9 mouse cellular contexts compared by ENCODE assay signal in the genomic region with DNA sequence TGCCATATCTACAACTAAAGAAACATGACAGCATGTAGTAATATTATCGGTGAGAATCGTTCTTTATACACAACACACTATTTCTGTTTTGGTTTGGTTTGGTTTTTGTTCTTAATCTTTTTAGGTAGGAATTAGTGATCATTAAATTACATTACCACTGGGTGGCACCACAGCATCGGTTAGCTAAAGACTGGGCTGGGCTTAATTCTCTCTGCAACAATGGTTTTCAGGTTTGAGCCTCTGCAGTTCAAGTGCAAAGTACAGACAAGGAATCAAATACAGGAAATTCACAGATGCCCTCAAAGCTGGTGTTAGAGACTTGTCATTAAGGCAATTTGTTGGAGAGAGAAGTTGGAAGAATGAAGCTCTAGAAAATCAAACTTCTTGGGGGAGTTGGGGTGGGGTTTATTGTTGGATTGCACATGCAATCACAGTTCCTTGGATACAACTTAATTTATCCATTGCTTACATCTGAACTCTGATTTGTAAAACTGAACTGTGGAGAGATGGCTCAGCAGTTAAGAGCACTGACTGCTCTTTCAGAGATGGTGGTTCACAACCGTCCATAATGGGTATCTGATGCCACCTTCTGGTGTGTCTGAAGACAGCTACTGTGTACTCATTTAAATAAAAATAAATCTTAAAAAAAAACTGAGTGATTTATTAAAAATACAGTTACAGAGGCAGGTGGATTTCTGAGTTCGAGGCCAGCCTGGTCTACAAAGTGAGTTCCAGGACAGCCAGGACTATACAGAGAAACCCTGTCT. TPM values are rescaled to one million over a fixed set of nuclear protein-coding genes. Genes with fewer than 3 reads are reported as not detected.
DNase-seq lines count a peak whose midpoint lies in the region; ATAC-seq lines count a peak whose summit lies in the region.
"Had no signal": no experiment of that assay in that cellular context is flagged by ENCODE, and none has a peak within 500 bp of the region (broad histone marks: within the 10 kb centered on the region; RNA-seq: fewer than 3 reads in every experiment).

No protein-coding gene starts in this region.

- DNase-seq in left cerebral cortex, postnatal 4 days: peak; percentile 25
- no peak for DNase-seq in left cerebral cortex, adult 8-10 months (ENCODE audit: low spot score in 2 of 2)
- DNase-seq in T-cell, adult 2 months (ENCODE audit: low spot score): peak; percentile 56
- peak; percentile 72 for DNase-seq in embryo, embryonic 9.5 days (ENCODE audit: extremely low spot score)
- peak; percentile 73 for DNase-seq in hindbrain, embryonic 14.5 days (ENCODE audit: low spot score)
- DNase-seq in liver, embryonic 13.5 days: peak; percentile 28
- peak; percentile 36 for DNase-seq in neural tube, embryonic 10.5 days (ENCODE audit: extremely low spot score, low spot score)
- no peak for DNase-seq in frontal cortex, postnatal 25 days (ENCODE audit: low spot score in 2 of 2)

- no peak overlapping the region for H3K4me3 ChIP-seq in hindbrain, embryonic 14.5 days (replicated peaks; ENCODE audit: low read length)
- no peak overlapping the region for H3K4me3 ChIP-seq in liver, embryonic 13.5 days (replicated peaks)
- H3K4me3 ChIP-seq: erythroblast, embryonic 14.5 days had no signal

- no peaks in the 10 kb centered on the region for H3K4me1 ChIP-seq in hindbrain, embryonic 14.5 days (replicated peaks; ENCODE audit: control insufficient read depth, insufficient read depth, low read length)
- H3K4me1 ChIP-seq in liver, embryonic 13.5 days (replicated peaks): peaks cover 15% of the 10 kb centered on the region

- ATAC-seq in hindbrain, embryonic 14.5 days (ENCODE audit: low FRiP score): no peak; the same call in 1 of the 2 replicates
- ATAC-seq in liver, embryonic 13.5 days (ENCODE audit: low read depth): peak; percentile 50; the same call in 1 of the 2 replicates

- no peak overlapping the region for H3K9ac ChIP-seq in hindbrain, embryonic 14.5 days
- no peak overlapping the region for H3K9ac ChIP-seq in liver, embryonic 13.5 days

- no peaks in the 10 kb centered on the region for H3K9me3 ChIP-seq in hindbrain, embryonic 14.5 days (ENCODE audit: control insufficient read depth, low read length)
- H3K9me3 ChIP-seq in liver, embryonic 13.5 days (replicated peaks): no peaks in the 10 kb centered on the region

- no peak overlapping the region for H3K4me2 ChIP-seq in hindbrain, embryonic 14.5 days (replicated peaks)
- no peak overlapping the region for H3K4me2 ChIP-seq in liver, embryonic 13.5 days

- H3K27ac ChIP-seq in hindbrain, embryonic 14.5 days: no peak overlapping the region
- no peak overlapping the region for H3K27ac ChIP-seq in liver, embryonic 13.5 days

- 31% methylated on average over 5 of the region's 5 CpGs for WGBS in hindbrain, embryonic 14.5 days
- 24% methylated on average over 5 of the region's 5 CpGs for WGBS in liver, embryonic 13.5 days (ENCODE audit: insufficient replicate concordance)

- intact Hi-C loops in left cerebral cortex, postnatal 4 days (cut with DNase I): loop anchor here (10.0 kb wide), 1 partner anchor 242 kb away; no protein-coding TSS in a partner anchor

- H3K27me3 ChIP-seq in hindbrain, embryonic 14.5 days (ENCODE audit: control insufficient read depth, insufficient read depth, low read length): no peaks in the 10 kb centered on the region
- H3K27me3 ChIP-seq in liver, embryonic 13.5 days: no peaks in the 10 kb centered on the region

- H3K36me3 ChIP-seq in hindbrain, embryonic 14.5 days (replicated peaks; ENCODE audit: control insufficient read depth, insufficient read depth): no peaks in the 10 kb centered on the region
- H3K36me3 ChIP-seq in liver, embryonic 13.5 days: no peaks in the 10 kb centered on the region

RNA-seq across cellular contexts. Expression of gene Gm10203, which starts 2.5 kb away (rescaled TPM):
- total RNA-seq in left cerebral cortex, postnatal 4 days (2021): not detected
- not detected for total RNA-seq in left cerebral cortex, adult 8-10 months (2022)
- not detected in 2 replicates for polyA plus RNA-seq in hindbrain, embryonic 14.5 days (2014; fragmentation: Nextera tagmentation; extraction: Ambion mirVana)
- polyA plus RNA-seq in liver, embryonic 13.5 days (2015; fragmentation: Nextera tagmentation; extraction: Ambion mirVana): not detected in 2 replicates
- polyA plus RNA-seq: erythroblast, embryonic 14.5 days had no signal

RNA-seq across cellular contexts. Expression of gene Etfbkmt, which starts 7.2 kb away (rescaled TPM):
- total RNA-seq in left cerebral cortex, postnatal 4 days (2021): 1 to 10 TPM; 3.7 to 4.3 TPM
- 1 to 10 TPM; 2.0 to 4.0 (median 3.2) TPM for total RNA-seq in left cerebral cortex, adult 8-10 months (2022)
- polyA plus RNA-seq in hindbrain, embryonic 14.5 days (2014; fragmentation: Nextera tagmentation; extraction: Ambion mirVana): 6.4 and 6.8 TPM in 2 replicates
- 11.5 and 13.5 TPM in 2 replicates for polyA plus RNA-seq in liver, embryonic 13.5 days (2015; fragmentation: Nextera tagmentation; extraction: Ambion mirVana)

RNA-seq across cellular contexts. Expression of gene Dennd5b, which starts 31.0 kb away (rescaled TPM):
- 10 to 100 TPM; 43.8 to 46.8 TPM for total RNA-seq in left cerebral cortex, postnatal 4 days (2021)
- total RNA-seq in left cerebral cortex, adult 8-10 months (2022): 10 to 100 TPM; 55.4 to 72.0 (median 63.4) TPM
- polyA plus RNA-seq in hindbrain, embryonic 14.5 days (2014; fragmentation: Nextera tagmentation; extraction: Ambion mirVana): 18.4 and 21.1 TPM in 2 replicates
- 3.8 and 4.3 TPM in 2 replicates for polyA plus RNA-seq in liver, embryonic 13.5 days (2015; fragmentation: Nextera tagmentation; extraction: Ambion mirVana)

RNA-seq across cellular contexts. Expression of gene Amn1, which starts 56.0 kb away (rescaled TPM):
- 10 to 100 TPM; 49.2 to 51.6 TPM for total RNA-seq in left cerebral cortex, postnatal 4 days (2021)
- total RNA-seq in left cerebral cortex, adult 8-10 months (2022): 10 to 100 TPM; 25.4 to 31.1 (median 28.5) TPM
- polyA plus RNA-seq in hindbrain, embryonic 14.5 days (2014; fragmentation: Nextera tagmentation; extraction: Ambion mirVana): 104 and 110 TPM in 2 replicates
- 7.7 and 8.0 TPM in 2 replicates for polyA plus RNA-seq in liver, embryonic 13.5 days (2015; fragmentation: Nextera tagmentation; extraction: Ambion mirVana)

Comparison
In these comparisons a context has a peak if more than half of its experiments do, and no peak if none do; other contexts are left out.
1. DNase-seq: peak in left cerebral cortex, postnatal 4 days (single experiment), T-cell, adult 2 months (single experiment), embryo, embryonic 9.5 days (single experiment), hindbrain, embryonic 14.5 days (single experiment), liver, embryonic 13.5 days (single experiment) and neural tube, embryonic 10.5 days (single experiment); none in left cerebral cortex, adult 8-10 months (0 of 2) and frontal cortex, postnatal 25 days (0 of 2).